11 mouse cellular contexts compared by ENCODE assay signal in the genomic region with DNA sequence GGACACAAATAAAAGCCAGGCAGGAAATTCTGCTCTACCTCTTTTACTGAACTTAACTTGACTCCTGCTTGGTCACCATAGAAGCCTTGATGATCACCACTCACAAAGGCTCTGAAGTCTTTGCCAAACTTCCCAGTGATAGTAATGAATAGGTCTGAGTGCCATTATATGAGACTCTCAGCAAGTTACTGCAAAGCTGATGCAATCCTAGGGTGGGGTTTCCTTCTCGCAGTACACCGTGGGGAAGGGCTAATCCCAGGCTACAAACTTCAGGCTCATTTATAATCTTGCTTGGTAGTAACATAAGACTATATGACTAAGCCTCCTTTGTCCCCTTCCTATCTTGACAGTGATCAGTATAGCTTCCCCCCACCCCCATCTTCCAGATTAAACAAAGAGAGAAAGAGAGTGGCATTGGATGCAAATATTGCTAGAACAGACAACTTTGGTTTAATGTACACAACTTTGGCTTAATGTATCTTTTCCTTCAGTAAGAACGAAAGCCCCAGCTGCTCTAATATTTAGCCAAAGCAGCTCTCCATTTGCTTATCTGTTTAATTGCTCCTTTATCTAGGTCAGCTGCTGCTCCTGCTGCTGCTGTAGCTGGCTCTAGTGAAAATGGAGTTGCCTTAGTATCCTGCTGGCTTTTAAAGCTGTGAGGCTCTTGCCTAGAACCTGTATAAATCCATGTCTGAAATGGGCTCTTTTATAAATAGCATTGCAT.
DNase-seq lines count a peak whose midpoint lies in the region; ATAC-seq and TF ChIP-seq lines count a peak whose summit lies in the region.
"Had no signal": no experiment of that assay in that cellular context is flagged by ENCODE, and none has a peak within 500 bp of the region (broad histone marks: within the 10 kb centered on the region; RNA-seq: fewer than 3 reads in every experiment).

No protein-coding gene starts in this region.

- no peak for TF ChIP-seq CTCF in lung, embryonic 14.5 days (IDR thresholded peaks at IDR 0.05; ENCODE audit: low read depth)
- no peak for TF ChIP-seq CTCF in lung, adult 2 months (IDR thresholded peaks at IDR 0.05; ENCODE audit: insufficient read depth, low read length)
- TF ChIP-seq CTCF in intestine, postnatal 0 days (IDR thresholded peaks at IDR 0.05; ENCODE audit: low read depth): no peak

- H3K4me3 ChIP-seq in embryonic facial prominence, embryonic 14.5 days (ENCODE audit: low read depth, low read length): no peak overlapping the region
- H3K4me3 ChIP-seq in embryonic facial prominence, embryonic 10.5 days: no peak overlapping the region
- no peak overlapping the region for H3K4me3 ChIP-seq in lung, embryonic 14.5 days (ENCODE audit: low read depth, low read length)
- H3K4me3 ChIP-seq in lung, adult 2 months (replicated peaks; ENCODE audit: extremely low read depth, low read depth, low read length): no peak overlapping the region
- H3K4me3 ChIP-seq in intestine, postnatal 0 days (ENCODE audit: low read depth, low read length): no peak overlapping the region
- no peak overlapping the region for H3K4me3 ChIP-seq in stomach, embryonic 16.5 days (replicated peaks; ENCODE audit: low read length)
- H3K4me3 ChIP-seq: kidney, embryonic 15.5 days had no signal

- H3K9ac ChIP-seq in embryonic facial prominence, embryonic 14.5 days (ENCODE audit: low read depth, low read length): no peak overlapping the region
- H3K9ac ChIP-seq in lung, embryonic 14.5 days: no peak overlapping the region
- H3K9ac ChIP-seq in intestine, postnatal 0 days (ENCODE audit: low read depth, low read length): no peak overlapping the region
- H3K9ac ChIP-seq in stomach, embryonic 16.5 days (ENCODE audit: low read length): no peak overlapping the region
- H3K9ac ChIP-seq: kidney, embryonic 15.5 days had no signal

- H3K4me2 ChIP-seq in embryonic facial prominence, embryonic 14.5 days (ENCODE audit: low read depth, low read length): no peak overlapping the region
- H3K4me2 ChIP-seq in lung, embryonic 14.5 days: no peak overlapping the region
- H3K4me2 ChIP-seq in intestine, postnatal 0 days (replicated peaks; ENCODE audit: low read depth): no peak overlapping the region; the same call in 1 of the 2 replicates
- H3K4me2 ChIP-seq in stomach, embryonic 16.5 days (ENCODE audit: low read depth, low read length): no peak overlapping the region
- H3K4me2 ChIP-seq: kidney, embryonic 15.5 days had no signal

- no peaks in the 10 kb centered on the region for H3K36me3 ChIP-seq in embryonic facial prominence, embryonic 14.5 days (ENCODE audit: control insufficient read depth, insufficient read depth, low read length)
- H3K36me3 ChIP-seq in embryonic facial prominence, embryonic 10.5 days (replicated peaks): no peaks in the 10 kb centered on the region
- no peaks in the 10 kb centered on the region for H3K36me3 ChIP-seq in lung, embryonic 14.5 days (ENCODE audit: insufficient read depth)
- no peaks in the 10 kb centered on the region for H3K36me3 ChIP-seq in intestine, postnatal 0 days (ENCODE audit: control insufficient read depth, insufficient read depth)
- no peaks in the 10 kb centered on the region for H3K36me3 ChIP-seq in stomach, embryonic 16.5 days (ENCODE audit: control insufficient read depth, insufficient read depth, low read length)
- H3K36me3 ChIP-seq: kidney, embryonic 15.5 days had no signal

- no peaks in the 10 kb centered on the region for H3K4me1 ChIP-seq in embryonic facial prominence, embryonic 14.5 days (ENCODE audit: control insufficient read depth, insufficient read depth, low read length)
- 0 out of 2 replicates have a peak, but pooled peaks cover 6% of the 10 kb centered on the region for H3K4me1 ChIP-seq in embryonic facial prominence, embryonic 10.5 days
- peaks cover 8% of the 10 kb centered on the region; the same call in 1 of the 2 replicates for H3K4me1 ChIP-seq in lung, embryonic 14.5 days (ENCODE audit: insufficient read depth)
- no peaks in the 10 kb centered on the region; the same call in none of the 2 replicates for H3K4me1 ChIP-seq in lung, adult 2 months (ENCODE audit: control insufficient read depth, insufficient read depth, low read length)
- peaks cover 7% of the 10 kb centered on the region; the same call in 1 of the 2 replicates for H3K4me1 ChIP-seq in intestine, postnatal 0 days (replicated peaks; ENCODE audit: control insufficient read depth, insufficient read depth, low read length)
- H3K4me1 ChIP-seq in stomach, embryonic 16.5 days (ENCODE audit: control insufficient read depth, insufficient read depth, low read length): peaks cover 15% of the 10 kb centered on the region

- ATAC-seq in embryonic facial prominence, embryonic 14.5 days (ENCODE audit: low read depth): peak; percentile 60
- peak; percentile 53 for ATAC-seq in lung, embryonic 14.5 days (ENCODE audit: insufficient read depth)
- peak; percentile 60 for ATAC-seq in intestine, postnatal 0 days
- peak; percentile 80; the same call in 1 of the 2 replicates for ATAC-seq in stomach, embryonic 16.5 days (ENCODE audit: insufficient read depth, low FRiP score)

- peak; percentile 65 for DNase-seq in embryonic facial prominence, embryonic 14.5 days (ENCODE audit: low spot score)
- no peak for DNase-seq in embryonic facial prominence, embryonic 10.5 days (ENCODE audit: low spot score)
- DNase-seq in lung, embryonic 14.5 days: peak; percentile 50
- no peak for DNase-seq in lung, adult 2 months
- DNase-seq in adipocyte (ENCODE audit: low spot score): no peak
- DNase-seq in cerebellum, adult 9-10 months: no peak
- DNase-seq: cerebellum, adult 11-12 months; gastrocnemius, postnatal 36 days had no signal

- H3K9me3 ChIP-seq in embryonic facial prominence, embryonic 14.5 days (ENCODE audit: control insufficient read depth, low read length): no peaks in the 10 kb centered on the region
- H3K9me3 ChIP-seq in embryonic facial prominence, embryonic 10.5 days: no peaks in the 10 kb centered on the region
- no peaks in the 10 kb centered on the region for H3K9me3 ChIP-seq in lung, embryonic 14.5 days (ENCODE audit: low read depth, low read length)
- H3K9me3 ChIP-seq in intestine, postnatal 0 days (ENCODE audit: control insufficient read depth): no peaks in the 10 kb centered on the region
- H3K9me3 ChIP-seq in stomach, embryonic 16.5 days (replicated peaks; ENCODE audit: control insufficient read depth, low read length): no peaks in the 10 kb centered on the region
- H3K9me3 ChIP-seq: kidney, embryonic 15.5 days had no signal

- H3K27me3 ChIP-seq in embryonic facial prominence, embryonic 14.5 days (replicated peaks; ENCODE audit: control insufficient read depth, insufficient read depth, low read length): no peaks in the 10 kb centered on the region
- H3K27me3 ChIP-seq in embryonic facial prominence, embryonic 10.5 days (replicated peaks; ENCODE audit: low read depth, poor library complexity, severe bottlenecking): no peaks in the 10 kb centered on the region
- no peaks in the 10 kb centered on the region for H3K27me3 ChIP-seq in lung, embryonic 14.5 days (ENCODE audit: insufficient read depth, low read length)
- H3K27me3 ChIP-seq in intestine, postnatal 0 days (replicated peaks; ENCODE audit: control insufficient read depth, insufficient read depth, low read length): no peaks in the 10 kb centered on the region
- H3K27me3 ChIP-seq in stomach, embryonic 16.5 days (ENCODE audit: control insufficient read depth, insufficient read depth, low read length): no peaks in the 10 kb centered on the region
- H3K27me3 ChIP-seq: kidney, embryonic 15.5 days had no signal

- TF ChIP-seq POLR2A in lung, adult 2 months (IDR thresholded peaks at IDR 0.05; ENCODE audit: borderline replicate concordance, extremely low read depth, low read depth, low read length): no peak

- H3K27ac ChIP-seq in embryonic facial prominence, embryonic 14.5 days (replicated peaks; ENCODE audit: low read depth, low read length): no peak overlapping the region
- no peak overlapping the region for H3K27ac ChIP-seq in embryonic facial prominence, embryonic 10.5 days (replicated peaks)
- H3K27ac ChIP-seq in lung, embryonic 14.5 days (ENCODE audit: low read depth): no peak overlapping the region
- H3K27ac ChIP-seq in intestine, postnatal 0 days (ENCODE audit: low read depth, low read length): no peak overlapping the region
- peak overlapping the region; percentile 67 for H3K27ac ChIP-seq in stomach, embryonic 16.5 days (ENCODE audit: low read length)

- WGBS in embryonic facial prominence, embryonic 14.5 days: 54% methylated on average over 3 of the region's 3 CpGs
- 57% methylated on average over 3 of the region's 3 CpGs for WGBS in embryonic facial prominence, embryonic 10.5 days
- 15% methylated on average over 3 of the region's 3 CpGs for WGBS in lung, embryonic 14.5 days
- 14% methylated on average over 3 of the region's 3 CpGs for WGBS in lung, adult 2 months
- 9% methylated on average over 3 of the region's 3 CpGs for WGBS in intestine, postnatal 0 days
- WGBS in stomach, embryonic 16.5 days: 7% methylated on average over 3 of the region's 3 CpGs

Comparison
In these comparisons a context has a peak if more than half of its experiments do, and no peak if none do; other contexts are left out.
1. DNase-seq: peak in embryonic facial prominence, embryonic 14.5 days (single experiment) and lung, embryonic 14.5 days (single experiment); none in embryonic facial prominence, embryonic 10.5 days (single experiment), lung, adult 2 months (single experiment), adipocyte (single experiment) and cerebellum, adult 9-10 months (single experiment).
2. Peak in every context shown above with its lines, with median percentiles within 50 percentile points of each other: ATAC-seq.